Mouse (Mus musculus) neural tube, embryonic 11.5 days (tissue): ENCODE measurements around the gene Casc3. TPM values are rescaled to one million over a fixed set of nuclear protein-coding genes. Genes with fewer than 3 reads are reported as not detected.

Experiments
- ATAC-seq: fragments of 200-750 bp; cut with Nextera tagmentation; 2 replicates; pipeline ENCODE4 v1.8.0; 2017; ENCODE audit warnings: moderate number of reproducible peaks, mild to moderate bottlenecking, moderate TSS enrichment, moderate library complexity; ENCODE audit not compliant: insufficient read depth, low FRiP score, low TSS enrichment
- DNase-seq: peaks from one replicate; pipeline ENCODE4 v3.0.0-alpha.2; 2015; ENCODE audit warnings: low spot score
- H3K27ac ChIP-seq: fragments of 300-500 bp; sonication (generic); 2 replicates; pipeline ENCODE4 v1.5.1; 2014; ENCODE audit warnings: low read depth, mild to moderate bottlenecking, low read length
- H3K27me3 ChIP-seq: fragments of 300-500 bp; sonication (generic); 2 replicates; pipeline ENCODE4 v1.6.1; 2014; ENCODE audit warnings: mild to moderate bottlenecking, low read length, mixed read lengths; ENCODE audit not compliant: control insufficient read depth, insufficient read depth
- H3K36me3 ChIP-seq: fragments of 300-500 bp; sonication (generic); 2 replicates; pipeline ENCODE4 v1.6.1; 2014; ENCODE audit warnings: mild to moderate bottlenecking, low read length, moderate library complexity, mixed read lengths; ENCODE audit not compliant: control insufficient read depth, insufficient read depth
- H3K4me1 ChIP-seq: fragments of 300-500 bp; sonication (generic); 2 replicates; pipeline ENCODE4 v1.6.1; 2014; ENCODE audit warnings: low read length, mixed read lengths; ENCODE audit not compliant: control insufficient read depth, insufficient read depth
- H3K4me2 ChIP-seq: fragments of 300-500 bp; sonication (generic); 2 replicates; pipeline ENCODE4 v1.6.1; 2014; ENCODE audit warnings: low read depth, mild to moderate bottlenecking, moderate library complexity
- H3K4me3 ChIP-seq: fragments of 300-500 bp; sonication (generic); 2 replicates; pipeline ENCODE4 v1.5.1; 2014; ENCODE audit warnings: low read depth, low read length
- H3K9ac ChIP-seq: fragments of 300-500 bp; sonication (generic); 2 replicates; pipeline ENCODE4 v1.6.1; 2014; ENCODE audit warnings: mild to moderate bottlenecking, low read length
- H3K9me3 ChIP-seq: fragments of 300-500 bp; sonication (generic); 2 replicates; pipeline ENCODE4 v1.6.1; 2016; ENCODE audit warnings: low read length; ENCODE audit not compliant: control insufficient read depth
- WGBS: fragments of 180-500 bp; shearing (Covaris S2); extraction: QIAGEN DNeasy Blood & Tissue Kit; methylation state at CpG from one replicate; pipeline ENCODE4 v1.1.7; 2014; 5-methylcytosine and 5-hydroxymethylcytosine counted together
- polyA plus RNA-seq: library from polyadenylated mRNA; unstranded; fragments of >200 nt; fragmentation: Nextera tagmentation; extraction: Ambion mirVana; gene quantifications from 2 replicates; pipeline ENCODE4 v1.2.1, GENCODE M21; 2014

Gene Casc3
- polyA plus RNA-seq, 1 experiment from 2014 or later: 59.4 TPM

- H3K4me3 ChIP-seq: no peak overlapping the region
- 82% methylated on average over 4 of the region's 4 CpGs for WGBS
- no peaks in the 10 kb centered on the region for H3K4me1 ChIP-seq
- H3K27ac ChIP-seq: no peak overlapping the region
- H3K36me3 ChIP-seq: 0 out of 2 replicates have a peak, but pooled peaks cover 2% of the 10 kb centered on the region
- H3K4me2 ChIP-seq: no peak overlapping the region
- ATAC-seq (no peak), DNase-seq (no peak)
- H3K9me3 ChIP-seq: no peaks in the 10 kb centered on the region
- no peak overlapping the region for H3K9ac ChIP-seq
- no peaks in the 10 kb centered on the region for H3K27me3 ChIP-seq
Measured at GRCm38 (mm10) chr11:98872040-98872439, 67.3 kb downstream of the Casc3 start.

GRCm38 (mm10) chr11:98873900-98874299 is 69.2 kb downstream of the Casc3 start:
- Histone ChIP-seq H3K4me2 (no peak overlapping the region), H3K36me3 (no peaks in the 10 kb centered on the region), H3K9me3 (no peaks in the 10 kb centered on the region), H3K27ac (no peak overlapping the region), H3K4me3 (no peak overlapping the region), H3K4me1 (no peaks in the 10 kb centered on the region), H3K9ac (no peak overlapping the region), H3K27me3 (no peaks in the 10 kb centered on the region)
- ATAC-seq: no peak
- WGBS: 96% methylated on average over 9 of the region's 9 CpGs
- no peak for DNase-seq

- H3K27me3 ChIP-seq: no peaks in the 10 kb centered on the region
- ATAC-seq: no peak
- no peak overlapping the region for H3K27ac ChIP-seq
- H3K9ac ChIP-seq: no peak overlapping the region
- H3K4me3 ChIP-seq: no peak overlapping the region
- 86% methylated on average over 9 of the region's 9 CpGs for WGBS
- no peaks in the 10 kb centered on the region for H3K36me3 ChIP-seq
- no peak for DNase-seq
- no peaks in the 10 kb centered on the region for H3K9me3 ChIP-seq
- no peak overlapping the region for H3K4me2 ChIP-seq
- no peaks in the 10 kb centered on the region for H3K4me1 ChIP-seq
Measured at GRCm38 (mm10) chr11:98877001-98877400, 72.3 kb downstream of the Casc3 start.

Other genes starting within 250 kb of the Casc3 start
- 11.1 and 14.5 TPM in 2 replicates for gene Ormdl3, start 217.5 kb upstream of the Casc3 start, polyA plus RNA-seq
- gene Lrrc3c, start 206.6 kb upstream of the Casc3 start, polyA plus RNA-seq: not detected in 2 replicates
- gene Gm12355, start 179.2 kb upstream of the Casc3 start, polyA plus RNA-seq: 0.64 and 1.5 TPM in 2 replicates
- gene Gsdma3, start 178.5 kb upstream of the Casc3 start, polyA plus RNA-seq: not detected in 2 replicates
- 0.17 TPM in 1 of 2 replicates, not detected in the other for gene Gsdma2, start 158.1 kb upstream of the Casc3 start, polyA plus RNA-seq
- not detected in 2 replicates for gene Gsdma, start 140.6 kb upstream of the Casc3 start, polyA plus RNA-seq
- gene Psmd3, start 122.4 kb upstream of the Casc3 start, polyA plus RNA-seq: 172 TPM in 2 replicates
- not detected in 2 replicates for gene Csf3, start 103.6 kb upstream of the Casc3 start, polyA plus RNA-seq
- 67.6 and 74.5 TPM in 2 replicates for gene Med24, start 75.5 kb upstream of the Casc3 start, polyA plus RNA-seq
- 32.0 and 34.7 TPM in 2 replicates for gene Thra, start 64.3 kb upstream of the Casc3 start, polyA plus RNA-seq
- gene Nr1d1, start 29.6 kb upstream of the Casc3 start, polyA plus RNA-seq: 1.5 and 1.9 TPM in 2 replicates
- 24.1 and 24.2 TPM in 2 replicates for gene Msl1, start 9.4 kb upstream of the Casc3 start, polyA plus RNA-seq
- 2.3 and 2.8 TPM in 2 replicates for gene Rapgefl1, start 31.9 kb downstream of the Casc3 start, polyA plus RNA-seq
- 4.7 and 5.6 TPM in 2 replicates for gene Wipf2, start 58.7 kb downstream of the Casc3 start, polyA plus RNA-seq
- gene Cdc6, start 102.9 kb downstream of the Casc3 start, polyA plus RNA-seq: 41.6 and 44.4 TPM in 2 replicates
- gene Rara, start 122.9 kb downstream of the Casc3 start, polyA plus RNA-seq: 73.2 and 75.1 TPM in 2 replicates
- 0.57 TPM in 1 of 2 replicates, not detected in the other for gene Gjd3, start 178.1 kb downstream of the Casc3 start, polyA plus RNA-seq
- 338 and 339 TPM in 2 replicates for gene Top2a, start 219.3 kb downstream of the Casc3 start, polyA plus RNA-seq
- gene Igfbp4, start 236.3 kb downstream of the Casc3 start, polyA plus RNA-seq: 353 and 365 TPM in 2 replicates